Mouse (Mus musculus): Measurements from ENCODE around the gene Scn8a.

DNA sequence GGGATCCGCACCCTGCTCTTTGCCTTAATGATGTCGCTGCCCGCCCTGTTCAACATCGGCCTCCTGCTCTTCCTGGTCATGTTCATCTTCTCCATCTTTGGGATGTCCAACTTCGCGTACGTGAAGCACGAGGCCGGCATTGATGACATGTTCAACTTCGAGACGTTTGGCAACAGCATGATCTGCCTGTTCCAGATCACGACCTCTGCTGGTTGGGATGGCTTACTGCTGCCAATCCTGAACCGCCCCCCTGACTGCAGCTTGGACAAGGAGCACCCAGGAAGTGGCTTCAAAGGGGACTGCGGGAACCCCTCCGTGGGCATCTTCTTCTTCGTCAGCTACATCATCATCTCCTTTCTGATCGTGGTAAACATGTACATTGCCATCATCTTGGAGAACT is 170.0 kb downstream of the Scn8a start:
- TF ChIP-seq CTCF (IDR thresholded peaks at IDR 0.05; ENCODE audit: control insufficient read depth, insufficient read depth, insufficient read length), result no peak
- no peak for TF ChIP-seq CEBPB (IDR thresholded peaks at IDR 0.05; ENCODE audit: low read depth)
- no peak for TF ChIP-seq MYOD1 (IDR thresholded peaks at IDR 0.05; ENCODE audit: control insufficient read depth, insufficient read length, low read depth)
- TF ChIP-seq MYOG (IDR thresholded peaks at IDR 0.05; ENCODE audit: control insufficient read depth, extremely low read depth, insufficient read length), result no peak
- no peak for TF ChIP-seq USF1 (IDR thresholded peaks at IDR 0.05; ENCODE audit: low read depth)
- no peak for TF ChIP-seq MAX (IDR thresholded peaks at IDR 0.05)
- TF ChIP-seq FOSL1 (IDR thresholded peaks at IDR 0.05; ENCODE audit: insufficient read depth, low read length, poor library complexity, severe bottlenecking), result no peak
